Mouse (Mus musculus) C2C12 (cell line): ENCODE data around the gene Efna2.

Source experiments
- CTCF ChIP-seq: IDR thresholded peaks from one replicate; pipeline ENCODE4 v1.5.1; 2011; ENCODE audit not compliant: control insufficient read depth, insufficient read depth, insufficient read length
- MAX ChIP-seq: IDR thresholded peaks from one replicate; pipeline ENCODE4 v1.6.1; 2011; ENCODE audit warnings: mild to moderate bottlenecking, control low read depth

DNA sequence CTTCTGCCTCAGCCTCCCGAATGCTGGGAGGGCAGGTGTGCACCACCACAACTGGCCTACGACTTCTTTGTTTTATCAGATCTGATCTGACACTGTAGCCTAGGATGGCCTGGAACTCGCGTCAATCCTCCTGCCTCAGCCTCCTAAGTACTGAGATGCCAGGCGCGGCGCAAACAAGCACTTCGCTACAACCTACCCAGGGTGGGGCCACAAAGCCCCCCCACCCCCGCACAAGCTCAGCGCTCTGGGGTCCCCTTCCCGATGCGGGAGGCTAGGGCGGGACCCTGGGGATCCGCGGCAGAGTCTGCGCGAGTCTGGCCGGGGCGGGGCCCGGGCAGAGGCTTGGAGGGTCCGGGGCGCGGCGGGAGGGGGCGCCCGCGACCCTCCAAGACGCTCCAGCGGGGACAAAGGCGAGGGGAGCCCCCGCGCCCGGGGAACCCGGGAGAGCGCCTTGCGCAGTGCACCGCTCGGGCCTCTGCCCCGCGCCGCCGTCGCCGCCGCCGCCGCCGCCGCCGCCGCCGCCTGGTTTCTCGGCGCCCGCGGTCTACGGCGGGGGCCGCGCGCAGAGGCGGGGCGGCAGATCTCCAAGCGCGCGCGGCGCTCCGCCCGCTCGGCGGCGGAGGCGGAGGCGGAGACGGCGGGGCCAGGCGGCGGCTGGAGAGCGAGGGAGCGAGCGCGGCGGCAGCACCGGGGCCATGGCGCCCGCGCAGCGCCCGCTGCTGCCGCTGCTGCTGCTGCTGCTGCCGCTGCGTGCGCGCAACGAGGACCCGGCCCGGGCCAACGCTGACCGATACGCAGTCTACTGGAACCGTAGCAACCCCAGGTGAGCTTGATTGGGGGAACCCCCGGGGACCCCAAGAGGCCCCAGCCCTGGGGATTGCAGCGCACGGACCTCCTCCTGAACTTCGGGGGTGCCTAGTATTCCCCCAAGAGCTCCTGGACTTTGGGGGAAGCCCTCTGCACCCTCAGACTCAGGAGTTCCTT lies at the start of gene Efna2:
- TF ChIP-seq CTCF (no peak), MAX (no peak)
